Mouse (Mus musculus): ENCODE measurements around the gene Faim2.

Gene Faim2

DNA sequence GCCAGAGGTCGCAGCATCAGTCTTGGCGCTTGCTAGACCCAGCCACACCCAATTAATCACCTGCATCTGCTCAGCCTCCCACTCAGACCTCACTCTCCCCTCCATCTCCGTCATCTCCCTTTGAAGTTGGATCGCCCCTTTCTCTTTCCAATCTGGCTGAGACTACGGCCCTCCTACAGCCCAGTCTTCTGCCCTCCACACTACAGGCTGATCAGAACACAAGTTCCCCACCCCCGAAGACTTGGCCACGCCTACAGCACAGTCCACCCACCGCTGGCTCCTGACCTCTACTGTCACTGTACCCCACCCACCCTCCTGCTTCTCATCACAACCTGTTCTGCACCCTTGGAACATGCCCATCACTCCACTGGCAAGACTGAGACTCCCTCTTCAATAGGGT lies 11.2 kb downstream of the Faim2 start:
- in situ Hi-C loops (cut with MboI; ENCODE audit: low pct_unique_long_range_greater_than_20kb in 1 of 2, low sequenced_read_pairs in 2 of 2, unreplicated experiment in 1 of 2), result no loop called here

GRCm38 (mm10) chr15:99511797-99512525 lies 16.0 kb downstream of the Faim2 start:
- in situ Hi-C loops (cut with MboI; ENCODE audit: low pct_unique_long_range_greater_than_20kb in 1 of 2, low sequenced_read_pairs in 2 of 2, unreplicated experiment in 1 of 2), result no loop called here

DNA sequence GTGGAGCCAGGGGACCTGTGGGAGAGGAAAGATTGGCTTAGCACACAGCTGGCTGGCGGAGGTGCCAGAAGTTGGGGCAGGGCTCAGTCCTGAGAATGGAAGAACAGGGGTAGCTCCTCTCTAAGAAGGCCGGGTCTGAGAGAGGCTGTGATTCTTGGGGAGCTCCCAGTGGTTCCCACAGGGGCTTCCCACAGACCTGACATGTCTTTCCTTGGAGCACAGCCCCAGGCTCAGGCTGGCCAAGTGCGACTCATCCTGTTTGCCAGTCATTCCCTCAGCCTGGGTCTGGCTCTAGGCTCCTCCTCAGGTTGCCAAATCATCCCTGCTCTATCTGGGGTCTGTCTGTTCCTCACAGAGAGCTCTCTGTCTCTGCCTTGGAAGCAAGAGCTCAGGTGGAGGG lies 17.3 kb downstream of the Faim2 start:
- in situ Hi-C loops (cut with MboI; ENCODE audit: low pct_unique_long_range_greater_than_20kb in 1 of 2, low sequenced_read_pairs in 2 of 2, unreplicated experiment in 1 of 2), result no loop called here

- in situ Hi-C loops (cut with MboI; ENCODE audit: low pct_unique_long_range_greater_than_20kb in 1 of 2, low sequenced_read_pairs in 2 of 2, unreplicated experiment in 1 of 2), result no loop called here
Observed at GRCm38 (mm10) chr15:99509840-99510239, 18.1 kb downstream of the Faim2 start.

DNA sequence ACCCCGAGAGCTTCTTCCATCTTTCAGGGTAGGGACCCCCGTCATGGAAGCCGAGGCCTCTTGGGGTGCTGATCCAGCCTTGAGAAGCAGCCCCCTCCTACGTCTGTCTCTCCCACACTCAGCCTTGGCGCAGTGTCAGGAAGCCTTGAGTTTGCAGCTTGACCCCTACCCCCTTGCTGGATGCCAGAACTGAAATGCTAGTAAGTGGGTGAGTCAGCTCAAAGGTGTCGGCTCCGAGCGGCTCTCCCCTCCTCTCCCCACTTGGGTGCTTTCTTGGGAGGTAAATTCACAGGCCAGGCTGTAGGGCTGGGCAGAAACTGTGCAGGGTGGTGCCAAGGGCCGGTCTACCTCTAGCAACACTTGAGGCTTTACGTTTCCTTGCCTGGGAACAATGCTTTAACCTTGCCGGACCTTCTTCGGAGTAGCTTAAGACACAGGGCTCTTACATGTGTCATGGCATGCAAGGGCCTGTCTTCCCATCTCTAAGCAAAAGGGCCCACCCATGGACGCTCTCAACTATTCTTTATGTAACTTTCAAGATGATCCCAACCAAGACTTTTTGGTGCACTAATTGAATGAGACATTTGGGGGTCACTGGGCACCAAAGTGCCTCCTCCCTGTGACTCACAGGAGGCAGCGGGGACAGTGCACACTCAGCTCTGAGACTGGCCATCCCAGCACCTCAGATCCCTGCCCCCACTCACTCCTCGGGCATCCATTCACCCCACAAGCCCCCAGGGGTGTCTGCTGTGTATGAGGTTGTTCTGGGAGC lies 22.5 kb downstream of the Faim2 start:
- in situ Hi-C loops (cut with MboI; ENCODE audit: low pct_unique_long_range_greater_than_20kb in 1 of 2, low sequenced_read_pairs in 2 of 2, unreplicated experiment in 1 of 2), result no loop called here

- in situ Hi-C loops (cut with MboI; ENCODE audit: low pct_unique_long_range_greater_than_20kb in 1 of 2, low sequenced_read_pairs in 2 of 2, unreplicated experiment in 1 of 2), result loop anchor here in 1 of 2 experiments (5.0 kb wide), 1 partner anchor 94 kb away; no protein-coding TSS in a partner anchor
Observed at GRCm38 (mm10) chr15:99503256-99503655, 24.7 kb downstream of the Faim2 start.

- in situ Hi-C loops (cut with MboI; ENCODE audit: low pct_unique_long_range_greater_than_20kb in 1 of 2, low sequenced_read_pairs in 2 of 2, unreplicated experiment in 1 of 2), result loop anchor here in 1 of 2 experiments (5.0 kb wide), 1 partner anchor 95 kb away; no protein-coding TSS in a partner anchor
Observed at GRCm38 (mm10) chr15:99502311-99502831, 25.6 kb downstream of the Faim2 start.

DNA sequence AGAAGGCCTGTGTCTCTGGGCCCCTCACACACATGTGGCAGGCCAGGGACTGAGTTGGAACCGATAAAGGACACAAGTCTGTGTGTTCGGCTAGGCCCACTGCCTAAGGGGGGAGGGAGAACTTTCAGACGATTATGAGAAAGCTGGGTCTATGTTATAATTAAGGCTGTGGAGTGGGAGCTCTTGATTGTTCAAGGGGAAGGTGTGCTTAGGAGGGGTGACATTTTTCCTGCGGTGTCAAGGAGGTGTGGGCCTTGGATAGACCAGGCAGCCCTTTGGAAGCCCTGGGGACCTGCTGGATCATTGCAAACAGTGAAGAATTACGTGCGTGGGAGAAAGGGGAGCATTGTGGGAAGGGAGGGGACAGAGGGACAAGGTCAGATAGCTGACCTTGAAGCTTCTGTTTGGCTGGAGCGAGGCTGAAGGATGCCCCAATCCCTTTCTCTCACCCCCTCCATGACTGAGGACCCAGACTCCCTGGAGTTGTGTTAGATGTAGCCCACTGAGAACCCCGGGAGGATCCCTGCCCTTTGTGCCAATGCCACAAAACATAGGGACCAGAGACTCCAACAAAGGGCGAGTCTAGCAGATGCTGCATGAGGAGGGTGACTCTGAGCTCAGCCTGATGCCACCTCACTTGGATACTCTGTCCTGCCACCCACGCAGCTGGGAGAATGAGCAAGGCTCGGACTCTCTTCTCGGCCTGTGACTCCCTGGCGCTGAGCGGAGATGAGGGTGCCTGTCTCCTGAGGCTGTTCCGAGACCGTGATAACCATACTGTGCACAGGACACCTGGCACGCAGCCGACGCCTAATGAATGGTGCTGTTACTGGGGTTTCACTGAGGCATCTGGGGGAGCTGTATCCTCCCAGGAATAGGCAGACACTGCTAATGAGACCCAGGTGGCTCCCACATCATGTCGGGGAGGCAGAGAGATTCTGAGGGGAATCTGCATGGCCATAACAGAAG lies 26.4 kb downstream of the Faim2 start:
- in situ Hi-C loops (cut with MboI; ENCODE audit: low pct_unique_long_range_greater_than_20kb in 1 of 2, low sequenced_read_pairs in 2 of 2, unreplicated experiment in 1 of 2), result loop anchor here in 1 of 2 experiments (5.0 kb wide), 1 partner anchor 96 kb away; no protein-coding TSS in a partner anchor

DNA sequence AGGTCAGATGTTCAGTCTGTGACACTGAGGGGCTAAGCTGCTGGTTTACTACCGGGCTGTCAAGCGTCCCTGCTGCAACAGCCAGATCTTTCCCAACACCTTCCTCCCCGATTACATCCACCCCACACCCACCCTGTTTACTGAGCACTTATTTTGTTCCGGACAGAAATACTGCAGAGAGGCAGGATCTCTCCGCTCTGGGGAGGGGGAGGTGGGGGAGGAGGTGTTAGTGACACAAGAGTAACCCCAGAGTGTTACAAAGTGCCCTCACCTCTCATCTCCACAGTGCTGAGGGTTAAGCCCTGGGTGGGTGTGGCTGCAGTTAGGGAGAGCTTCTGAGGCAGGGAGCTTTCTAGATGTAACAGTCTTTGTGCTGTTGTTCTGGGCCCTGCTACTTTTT lies 27.6 kb downstream of the Faim2 start:
- in situ Hi-C loops (cut with MboI; ENCODE audit: low pct_unique_long_range_greater_than_20kb in 1 of 2, low sequenced_read_pairs in 2 of 2, unreplicated experiment in 1 of 2), result loop anchor here in 1 of 2 experiments (5.0 kb wide), 1 partner anchor 97 kb away; no protein-coding TSS in a partner anchor

DNA sequence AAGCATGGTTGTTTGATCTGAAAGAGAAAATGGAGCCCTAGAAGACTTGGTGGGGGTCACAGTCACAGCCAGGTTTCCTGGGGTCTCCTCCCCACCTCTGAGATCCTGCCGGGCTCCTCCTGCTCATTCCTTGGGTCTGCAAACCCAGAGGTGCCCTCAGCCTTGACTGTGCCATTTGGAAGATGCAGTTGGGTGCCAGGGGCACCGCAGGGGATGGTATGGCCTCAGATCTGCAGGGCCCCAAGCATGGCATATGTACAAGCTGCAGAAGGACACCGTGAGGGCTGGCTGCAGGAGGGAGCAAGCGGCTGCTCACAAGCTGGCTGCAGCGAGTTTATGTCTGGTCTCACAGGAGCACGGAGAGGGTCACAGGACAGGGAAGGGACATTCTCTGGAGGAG lies 28.2 kb downstream of the Faim2 start:
- in situ Hi-C loops (cut with MboI; ENCODE audit: low pct_unique_long_range_greater_than_20kb in 1 of 2, low sequenced_read_pairs in 2 of 2, unreplicated experiment in 1 of 2), result loop anchor here in 1 of 2 experiments (5.0 kb wide), 2 partner anchors 98 to 173 kb away; partner anchors contain the start of gene Asic1

GRCm38 (mm10) chr15:99498781-99499180 lies 29.2 kb downstream of the Faim2 start:
- in situ Hi-C loops (cut with MboI; ENCODE audit: low pct_unique_long_range_greater_than_20kb in 1 of 2, low sequenced_read_pairs in 2 of 2, unreplicated experiment in 1 of 2), result loop anchor here in 1 of 2 experiments (5.0 kb wide), 1 partner anchor 174 kb away; the partner anchor contains the start of gene Asic1

DNA sequence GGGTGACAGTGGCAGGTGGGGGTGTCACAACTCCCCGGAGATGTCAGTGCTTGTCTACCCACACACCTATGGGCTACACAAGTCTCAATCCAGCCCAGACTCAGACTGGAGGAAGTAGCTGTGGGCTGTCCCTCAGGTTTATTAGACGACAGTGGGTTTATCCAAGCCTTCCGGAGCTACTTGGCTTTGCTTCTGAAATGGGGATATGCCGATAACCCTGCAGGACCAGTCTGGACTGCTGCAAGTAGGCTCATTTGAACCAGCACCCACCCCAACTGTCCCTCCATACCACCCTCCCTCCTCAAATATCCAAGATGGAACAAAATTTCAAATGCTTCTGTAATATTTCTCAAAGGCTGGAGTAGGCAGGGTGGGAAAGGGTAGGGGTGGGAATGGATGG lies 29.6 kb downstream of the Faim2 start:
- in situ Hi-C loops (cut with MboI; ENCODE audit: low pct_unique_long_range_greater_than_20kb in 1 of 2, low sequenced_read_pairs in 2 of 2, unreplicated experiment in 1 of 2), result loop anchor here in 1 of 2 experiments (5.0 kb wide), 1 partner anchor 174 kb away; the partner anchor contains the start of gene Asic1

DNA sequence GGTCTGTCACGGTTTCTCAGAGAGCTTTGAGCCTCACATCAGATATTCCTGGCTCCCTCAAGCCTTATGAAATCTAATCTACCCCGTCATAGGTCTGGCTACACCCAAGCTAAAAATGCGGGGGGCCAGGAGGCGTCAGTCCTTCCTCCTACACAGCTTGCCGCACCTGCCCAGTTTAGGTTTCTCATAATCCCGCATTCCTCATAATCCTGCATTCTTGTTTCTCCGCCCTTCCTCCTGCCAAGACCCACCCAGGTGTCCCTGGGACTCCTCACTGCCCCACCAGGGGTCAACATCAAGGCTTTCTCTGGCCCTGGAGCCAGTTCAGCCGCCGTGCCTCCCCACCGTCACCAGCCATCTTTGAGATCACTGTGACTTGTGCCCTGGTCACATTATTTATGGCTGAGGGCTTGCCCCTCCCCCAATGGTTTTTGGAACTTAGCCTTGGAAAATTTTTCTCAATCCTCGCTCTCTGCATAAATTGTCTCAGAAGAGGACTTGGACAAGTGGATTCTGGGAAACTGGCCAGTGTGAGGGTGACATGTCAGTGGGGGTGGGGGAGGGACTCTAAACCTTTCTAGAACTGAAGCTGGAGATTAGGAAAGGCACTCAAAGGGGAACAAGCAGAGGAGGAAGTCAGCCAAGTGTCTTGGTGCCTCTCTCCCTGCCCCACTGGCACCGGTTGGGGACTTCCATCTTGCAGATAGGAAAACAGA lies 30.3 kb downstream of the Faim2 start:
- in situ Hi-C loops (cut with MboI; ENCODE audit: low pct_unique_long_range_greater_than_20kb in 1 of 2, low sequenced_read_pairs in 2 of 2, unreplicated experiment in 1 of 2), result loop anchor here in 1 of 2 experiments (5.0 kb wide), 1 partner anchor 175 kb away; the partner anchor contains the start of gene Asic1

GRCm38 (mm10) chr15:99497061-99497460 lies 30.9 kb downstream of the Faim2 start:
- in situ Hi-C loops (cut with MboI; ENCODE audit: low pct_unique_long_range_greater_than_20kb in 1 of 2, low sequenced_read_pairs in 2 of 2, unreplicated experiment in 1 of 2), result loop anchor here in 1 of 2 experiments (5.0 kb wide), 1 partner anchor 175 kb away; the partner anchor contains the start of gene Asic1

DNA sequence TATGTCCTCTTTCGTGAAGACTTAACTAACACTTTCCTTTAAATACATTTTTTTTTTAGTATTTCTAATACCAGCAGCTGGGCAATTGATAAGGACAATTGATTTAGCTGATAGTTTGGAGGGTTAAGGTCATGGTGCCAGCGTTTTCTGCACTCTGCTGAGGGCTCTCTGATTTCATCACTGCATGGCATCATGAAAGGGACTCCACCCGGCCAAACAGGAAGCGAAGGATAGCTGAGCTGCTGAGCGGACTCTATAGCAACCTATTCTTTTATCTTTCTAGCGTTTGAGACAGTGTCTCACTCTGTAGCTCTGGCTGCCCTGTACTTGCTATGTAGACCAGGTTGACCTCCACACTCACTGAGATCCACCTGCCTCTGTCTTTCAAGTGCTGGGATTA lies 43.2 kb downstream of the Faim2 start:
- in situ Hi-C loops (cut with MboI; ENCODE audit: low pct_unique_long_range_greater_than_20kb in 1 of 2, low sequenced_read_pairs in 2 of 2, unreplicated experiment in 1 of 2), result no loop called here

- in situ Hi-C loops (cut with MboI; ENCODE audit: low pct_unique_long_range_greater_than_20kb in 1 of 2, low sequenced_read_pairs in 2 of 2, unreplicated experiment in 1 of 2), result no loop called here
Observed at GRCm38 (mm10) chr15:99475814-99476213, 52.2 kb downstream of the Faim2 start.

GRCm38 (mm10) chr15:99474576-99474926 lies 53.4 kb downstream of the Faim2 start, which contains the start of gene Bcdin3d:
Bcdin3d (minus strand) TSS chr15:99474730.
- in situ Hi-C loops (cut with MboI; ENCODE audit: low pct_unique_long_range_greater_than_20kb in 1 of 2, low sequenced_read_pairs in 2 of 2, unreplicated experiment in 1 of 2), result loop anchor here in 1 of 2 experiments (5.0 kb wide), 1 partner anchor 52 kb away; no protein-coding TSS in a partner anchor

All from mouse embryonic stem cell (cell line).